Mouse (Mus musculus) hindbrain, embryonic 14.5 days (tissue): ENCODE measurements around the gene Adam22. TPM values are rescaled to one million over a fixed set of nuclear protein-coding genes. Genes with fewer than 3 reads are reported as not detected.

ENCODE experiments used
- ATAC-seq: fragments of 200-750 bp; cut with Nextera tagmentation; 2 replicates; pipeline ENCODE4 v1.8.0; 2017; ENCODE audit warnings: moderate number of reproducible peaks, mild to moderate bottlenecking, moderate TSS enrichment, moderate library complexity; ENCODE audit not compliant: low FRiP score
- DNase-seq: peaks from one replicate; pipeline ENCODE4 v3.0.0-alpha.2; 2015; ENCODE audit warnings: low spot score
- H3K27ac ChIP-seq: fragments of 300-500 bp; sonication (generic); 2 replicates; pipeline ENCODE4 v1.5.1; 2014; ENCODE audit warnings: mild to moderate bottlenecking, moderate library complexity
- H3K27me3 ChIP-seq: fragments of 300-500 bp; sonication (generic); 2 replicates; pipeline ENCODE4 v1.6.1; 2014; ENCODE audit warnings: mild to moderate bottlenecking, low read length, mixed read lengths; ENCODE audit not compliant: control insufficient read depth, insufficient read depth
- H3K36me3 ChIP-seq: fragments of 300-500 bp; sonication (generic); replicated peaks from 2 replicates; pipeline ENCODE4 v1.6.1; 2014; ENCODE audit not compliant: control insufficient read depth, insufficient read depth
- H3K4me1 ChIP-seq: fragments of 300-500 bp; sonication (generic); replicated peaks from 2 replicates; pipeline ENCODE4 v1.6.1; 2014; ENCODE audit warnings: antibody characterized with exemption, low read length, mixed read lengths; ENCODE audit not compliant: control insufficient read depth, insufficient read depth
- H3K4me2 ChIP-seq: fragments of 300-500 bp; sonication (generic); replicated peaks from 2 replicates; pipeline ENCODE4 v1.6.1; 2014; ENCODE audit warnings: mild to moderate bottlenecking, moderate library complexity
- H3K4me3 ChIP-seq: fragments of 300-500 bp; sonication (generic); replicated peaks from 2 replicates; pipeline ENCODE4 v1.5.1; 2014; ENCODE audit warnings: mild to moderate bottlenecking, low read length
- H3K9ac ChIP-seq: fragments of 300-500 bp; sonication (generic); 2 replicates; pipeline ENCODE4 v1.6.1; 2014
- H3K9me3 ChIP-seq: fragments of 300-500 bp; sonication (generic); 2 replicates; pipeline ENCODE4 v1.6.1; 2016; ENCODE audit warnings: low read length; ENCODE audit not compliant: control insufficient read depth
- WGBS: fragments of 180-500 bp; shearing (Covaris S2); extraction: QIAGEN DNeasy Blood & Tissue Kit; methylation state at CpG from one replicate; pipeline ENCODE4 v1.1.7; 2014; 5-methylcytosine and 5-hydroxymethylcytosine counted together
- polyA plus RNA-seq: library from polyadenylated mRNA; unstranded; fragments of >200 nt; fragmentation: Nextera tagmentation; extraction: Ambion mirVana; gene quantifications from 2 replicates; pipeline ENCODE4 v1.2.1, GENCODE M21; 2014

Gene Adam22
- polyA plus RNA-seq, 1 experiment from 2014 or later, result 55.6 TPM

DNA sequence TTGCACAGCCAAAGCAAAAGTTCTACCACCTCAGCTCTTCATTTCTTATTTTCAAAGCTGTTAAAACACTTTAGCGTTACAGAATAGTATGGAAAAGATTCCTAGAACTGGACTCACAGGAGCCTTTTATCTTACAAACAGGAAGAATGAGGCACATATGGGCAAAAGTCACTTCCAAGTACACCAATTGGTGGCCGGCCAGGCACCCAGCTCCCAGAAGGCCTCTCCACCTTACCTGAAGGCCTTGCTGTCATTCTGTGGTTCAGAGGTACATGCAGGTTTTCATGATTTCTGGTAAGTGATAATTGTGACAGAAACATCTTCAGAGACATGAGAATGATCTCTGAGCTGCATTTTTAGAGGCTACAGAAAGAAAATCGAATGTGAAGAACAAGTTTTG lies 24.7 kb downstream of the Adam22 start:
- Histone ChIP-seq H3K27ac (no peak overlapping the region), H3K9me3 (no peaks in the 10 kb centered on the region), H3K27me3 (no peaks in the 10 kb centered on the region), H3K36me3 (no peaks in the 10 kb centered on the region), H3K4me1 (no peaks in the 10 kb centered on the region), H3K9ac (no peak overlapping the region), H3K4me3 (no peak overlapping the region), H3K4me2 (no peak overlapping the region)
- ATAC-seq (no peak), DNase-seq (no peak)
- WGBS, result 94% methylated on average over 3 of the region's 3 CpGs

DNA sequence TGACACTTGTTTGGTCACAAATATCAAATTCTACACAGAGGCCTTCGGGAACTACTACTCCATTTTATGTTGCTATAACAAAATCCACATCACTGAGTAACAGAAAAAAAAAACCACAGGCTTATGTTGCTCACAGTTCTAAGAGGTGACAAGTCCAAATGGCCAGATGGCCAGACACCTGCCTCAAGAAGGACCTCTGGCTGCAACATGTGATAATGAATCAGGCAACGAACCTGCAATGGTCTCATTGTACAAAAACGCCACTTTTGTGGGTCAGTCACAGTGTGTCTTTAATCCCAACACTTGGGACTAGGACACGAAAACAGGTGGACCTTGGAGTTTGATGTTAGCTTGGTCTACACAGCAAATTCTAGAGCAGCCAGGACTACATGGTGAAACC lies 26.3 kb downstream of the Adam22 start:
- H3K4me3 ChIP-seq, result no peak overlapping the region
- ATAC-seq, result no peak
- no peaks in the 10 kb centered on the region for H3K36me3 ChIP-seq
- no peaks in the 10 kb centered on the region for H3K4me1 ChIP-seq
- 94% methylated on average over 4 of the region's 4 CpGs for WGBS
- DNase-seq, result no peak
- H3K9me3 ChIP-seq, result no peaks in the 10 kb centered on the region
- no peaks in the 10 kb centered on the region for H3K27me3 ChIP-seq
- no peak overlapping the region for H3K27ac ChIP-seq
- H3K9ac ChIP-seq, result no peak overlapping the region
- H3K4me2 ChIP-seq, result no peak overlapping the region

DNA sequence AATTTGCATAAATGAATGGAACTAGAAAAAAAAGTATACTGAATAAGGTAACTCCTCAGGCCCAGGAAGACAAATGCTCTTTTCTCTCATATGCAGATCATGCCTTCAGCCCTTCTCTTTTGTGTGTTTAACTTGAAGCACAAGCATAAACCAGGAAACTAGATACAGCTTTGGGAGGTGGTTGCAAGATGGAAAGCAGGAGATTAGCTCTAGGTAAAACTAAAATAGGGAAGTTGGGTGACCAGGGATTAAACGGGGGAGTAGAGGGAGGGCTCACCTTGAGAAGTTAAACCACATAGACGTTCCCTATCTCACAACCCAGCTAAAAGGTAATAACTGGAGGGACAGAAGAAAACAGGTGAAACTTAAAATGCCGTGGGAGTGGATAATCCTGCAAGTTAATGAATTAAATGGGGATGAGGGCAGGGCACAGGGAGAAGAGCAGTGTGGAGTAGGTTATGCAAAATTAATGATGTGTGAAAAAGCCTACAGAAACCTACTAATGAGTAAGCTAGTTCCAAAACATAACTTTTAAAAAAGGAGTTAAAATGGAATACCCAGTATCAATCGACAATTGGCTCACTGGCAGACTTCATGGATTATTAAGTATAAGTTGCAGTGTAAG lies 40.2 kb downstream of the Adam22 start:
- H3K27ac ChIP-seq, result no peak overlapping the region
- no peaks in the 10 kb centered on the region for H3K27me3 ChIP-seq
- 79% methylated on average over 4 of the region's 4 CpGs for WGBS
- H3K4me3 ChIP-seq, result no peak overlapping the region
- no peak overlapping the region for H3K4me2 ChIP-seq
- DNase-seq (no peak), ATAC-seq (no peak)
- H3K9me3 ChIP-seq, result no peaks in the 10 kb centered on the region
- no peaks in the 10 kb centered on the region for H3K4me1 ChIP-seq
- peaks cover 13% of the 10 kb centered on the region for H3K36me3 ChIP-seq
- H3K9ac ChIP-seq, result no peak overlapping the region

DNA sequence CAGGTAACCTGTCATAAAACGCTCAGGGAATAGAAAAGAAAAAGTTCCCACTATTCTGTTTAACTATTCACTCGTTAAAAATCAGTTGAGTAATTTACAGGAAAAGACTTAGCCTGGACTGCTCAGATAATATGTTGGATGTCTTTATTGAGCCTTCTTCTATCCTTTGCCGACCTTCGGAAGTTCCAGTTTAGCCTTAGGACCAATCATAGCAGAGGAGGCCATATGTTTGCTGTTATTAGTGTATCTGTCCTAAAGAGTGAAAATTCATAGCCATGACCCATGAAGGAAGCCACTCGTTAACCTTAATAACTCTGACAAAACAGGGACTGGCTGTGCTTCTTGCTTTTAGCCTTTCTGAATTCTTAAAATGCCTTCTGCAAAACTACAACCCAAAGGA lies 41.3 kb downstream of the Adam22 start:
- DNase-seq (no peak), ATAC-seq (no peak)
- H3K9ac ChIP-seq, result no peak overlapping the region
- no peak overlapping the region for H3K27ac ChIP-seq
- H3K4me2 ChIP-seq, result no peak overlapping the region
- no peaks in the 10 kb centered on the region for H3K27me3 ChIP-seq
- no peak overlapping the region for H3K4me3 ChIP-seq
- no peaks in the 10 kb centered on the region for H3K9me3 ChIP-seq
- peaks cover 13% of the 10 kb centered on the region for H3K36me3 ChIP-seq
- H3K4me1 ChIP-seq, result no peaks in the 10 kb centered on the region
- 89% methylated on average over 5 of the region's 5 CpGs for WGBS

DNA sequence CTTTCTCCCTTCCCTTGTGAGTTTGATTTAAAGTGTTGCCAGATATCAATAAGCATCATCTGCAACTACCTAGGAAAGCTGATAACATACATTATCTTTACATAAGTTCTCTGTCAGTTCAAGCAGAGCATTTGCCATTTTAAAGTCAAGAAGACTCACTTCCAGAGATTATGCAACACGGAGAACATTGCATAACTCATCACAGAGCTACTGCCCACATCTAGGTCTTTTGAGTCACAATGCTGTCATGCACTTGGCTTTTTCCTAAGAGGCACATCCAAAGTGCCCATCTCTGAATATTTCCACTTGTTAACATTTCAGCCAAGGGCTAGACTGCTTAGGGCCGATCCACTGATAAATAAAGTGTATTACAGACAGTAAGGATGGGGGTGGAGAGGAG lies 55.6 kb downstream of the Adam22 start:
- ATAC-seq, result no peak
- no peak overlapping the region for H3K4me3 ChIP-seq
- whole genome bisulfite sequencing, result 97% methylated on average over 2 of the region's 2 CpGs

DNA sequence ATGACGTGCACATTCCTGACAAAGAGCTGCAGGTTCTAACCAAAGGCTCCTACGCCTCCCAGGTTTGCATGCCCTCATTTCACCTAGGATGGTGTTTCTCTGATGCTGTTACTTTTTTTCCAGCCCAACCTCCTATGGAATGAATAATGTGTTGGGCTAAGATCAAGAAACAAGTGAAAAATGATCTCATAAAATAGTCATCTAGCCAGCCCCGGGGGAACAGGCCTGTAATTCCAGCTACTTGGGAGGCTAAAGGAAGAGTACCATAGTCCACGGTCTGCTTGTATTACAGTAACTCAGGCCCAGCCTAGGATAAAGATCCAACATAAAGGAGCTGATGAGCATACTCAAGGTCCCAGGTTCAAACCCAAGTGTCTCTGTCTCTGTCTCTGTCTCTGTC lies 57.1 kb downstream of the Adam22 start:
- H3K36me3 ChIP-seq, result no peaks in the 10 kb centered on the region
- WGBS, result 81% methylated on average over 4 of the region's 4 CpGs

More for the DNA sequence above, 55.6 kb downstream of the Adam22 start:
- Histone ChIP-seq H3K4me1 (no peaks in the 10 kb centered on the region), H3K27ac (no peak overlapping the region), H3K27me3 (no peaks in the 10 kb centered on the region), H3K36me3 (no peaks in the 10 kb centered on the region), H3K9ac (no peak overlapping the region), H3K9me3 (no peaks in the 10 kb centered on the region), H3K4me2 (no peak overlapping the region)
- no peak for DNase-seq

DNA sequence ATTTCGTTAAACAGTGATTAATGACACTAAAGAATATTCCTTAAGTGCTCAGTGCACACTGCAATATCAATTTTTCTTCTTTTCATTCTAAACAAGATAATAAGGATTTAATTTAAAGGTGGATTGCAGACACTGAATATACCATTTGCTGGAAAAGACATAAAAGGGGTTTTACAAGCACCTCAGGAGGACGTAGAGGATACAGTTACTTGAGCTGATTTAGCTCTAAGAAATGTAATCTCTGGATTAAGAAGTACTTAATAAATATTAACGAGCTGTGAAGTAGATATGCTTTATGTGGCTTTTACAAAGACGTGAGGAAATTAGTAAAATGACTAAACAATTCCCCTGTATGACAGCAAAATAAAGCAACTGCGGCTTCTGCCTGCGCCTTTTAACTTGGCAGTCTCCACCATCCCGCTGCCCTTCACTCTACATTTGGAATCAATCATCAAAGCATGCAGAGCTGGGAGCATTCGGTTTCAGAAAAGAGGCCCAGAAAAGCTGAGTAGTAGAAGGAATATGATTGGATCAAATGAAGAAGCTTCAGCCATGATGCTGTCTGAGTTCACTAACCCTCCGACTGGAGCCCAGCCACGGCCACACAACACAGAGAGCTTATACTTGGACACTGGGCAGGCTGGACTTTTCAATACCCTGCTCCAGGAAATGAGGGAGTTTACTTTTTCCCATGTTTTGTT lies 70.1 kb downstream of the Adam22 start:
- no peak for DNase-seq
- H3K9ac ChIP-seq, result no peak overlapping the region
- no peaks in the 10 kb centered on the region for H3K27me3 ChIP-seq
- 0 out of 2 replicates have a peak overlapping the region, but pooled peaks have one; percentile 12 for H3K27ac ChIP-seq
- WGBS, result 55% methylated on average over 10 of the region's 10 CpGs
- H3K4me2 ChIP-seq, result no peak overlapping the region
- H3K36me3 ChIP-seq, result no peaks in the 10 kb centered on the region
- peak; percentile 27; the same call in 1 of the 2 replicates for ATAC-seq
- peaks cover 5% of the 10 kb centered on the region; the same call in 1 of the 2 replicates for H3K4me1 ChIP-seq
- no peaks in the 10 kb centered on the region for H3K9me3 ChIP-seq
- no peak overlapping the region for H3K4me3 ChIP-seq

More for the DNA sequence above, 57.1 kb downstream of the Adam22 start:
- Histone ChIP-seq H3K9me3 (no peaks in the 10 kb centered on the region), H3K4me2 (no peak overlapping the region), H3K4me1 (no peaks in the 10 kb centered on the region), H3K27me3 (no peaks in the 10 kb centered on the region), H3K4me3 (no peak overlapping the region), H3K9ac (no peak overlapping the region), H3K27ac (no peak overlapping the region)
- ATAC-seq (no peak), DNase-seq (no peak)

DNA sequence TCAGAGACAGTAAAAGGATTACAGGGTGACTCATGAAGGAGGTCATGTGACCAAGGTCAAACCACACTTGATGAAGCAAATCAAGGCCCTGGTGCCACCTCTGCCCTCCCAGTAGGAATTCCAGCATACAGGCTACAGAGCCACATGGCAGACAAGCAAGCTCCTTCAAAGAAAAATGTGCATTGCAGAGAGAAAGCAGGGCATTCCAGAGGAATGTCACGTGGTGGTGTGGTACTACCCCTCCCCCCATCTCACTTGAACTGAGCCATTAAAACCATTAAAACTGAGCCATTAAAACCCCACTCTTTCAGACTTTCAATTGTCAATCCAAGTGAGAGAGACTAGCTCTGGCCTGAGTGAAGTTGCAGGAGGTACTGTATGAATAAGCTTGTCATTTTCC lies 74.7 kb downstream of the Adam22 start:
- H3K4me1 ChIP-seq, result peaks cover 3% of the 10 kb centered on the region; the same call in 1 of the 2 replicates
- no peak overlapping the region for H3K4me3 ChIP-seq
- H3K27ac ChIP-seq, result no peak overlapping the region
- H3K9ac ChIP-seq, result no peak overlapping the region
- no peaks in the 10 kb centered on the region for H3K27me3 ChIP-seq
- DNase-seq (no peak), ATAC-seq (peak; percentile 29; the same call in 1 of the 2 replicates)
- 10% methylated on average over 1 of the region's 1 CpGs for WGBS
- no peaks in the 10 kb centered on the region for H3K9me3 ChIP-seq
- no peaks in the 10 kb centered on the region for H3K36me3 ChIP-seq
- H3K4me2 ChIP-seq, result no peak overlapping the region

DNA sequence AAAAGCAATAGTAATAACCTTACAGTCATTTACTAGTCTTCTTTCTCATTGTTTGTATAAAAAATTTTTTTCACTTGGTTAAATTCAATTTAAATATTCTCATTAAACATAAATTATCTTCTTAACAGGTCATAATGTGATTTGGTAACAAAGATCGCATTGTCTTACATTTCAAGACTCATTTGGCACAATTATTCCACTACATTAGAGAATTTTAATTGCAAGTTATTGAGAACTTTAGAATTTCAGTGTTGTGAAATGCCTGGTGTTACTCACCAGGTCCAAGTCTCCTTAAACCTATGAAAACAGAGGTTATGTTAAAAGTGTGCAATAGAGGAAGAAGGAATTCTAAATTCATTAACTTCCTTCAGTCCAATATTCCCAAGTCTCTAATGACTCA lies 76.5 kb downstream of the Adam22 start:
- no peak for DNase-seq

More for the DNA sequence above, 76.5 kb downstream of the Adam22 start:
- 83% methylated on average over 1 of the region's 1 CpGs for WGBS
- no peaks in the 10 kb centered on the region for H3K36me3 ChIP-seq
- no peak overlapping the region for H3K4me3 ChIP-seq
- ATAC-seq, result no peak
- no peaks in the 10 kb centered on the region for H3K27me3 ChIP-seq
- H3K9ac ChIP-seq, result no peak overlapping the region
- H3K9me3 ChIP-seq, result no peaks in the 10 kb centered on the region
- no peak overlapping the region for H3K27ac ChIP-seq
- H3K4me1 ChIP-seq, result no peaks in the 10 kb centered on the region
- no peak overlapping the region for H3K4me2 ChIP-seq
